Mouse (Mus musculus): Measurements from ENCODE around the gene Ece1. TPM values are rescaled to one million over a fixed set of nuclear protein-coding genes. Genes with fewer than 3 reads are reported as not detected.
"Not testable (repeated sequence)": the region's sequence is repeated elsewhere in the genome, so short reads cannot be mapped to it uniquely, and the experiment has no call there.

Gene Ece1
- polyA plus RNA-seq, 1 experiment from 2014 or later: 118 TPM

GRCm38 (mm10) chr4:137835624-137836337 lies 26.3 kb upstream of the Ece1 start:
- H3K9me3 ChIP-seq: no peaks in the 10 kb centered on the region
- peaks cover 5% of the 10 kb centered on the region for H3K4me1 ChIP-seq
- WGBS: 13% methylated on average over 14 of the region's 14 CpGs
- H3K27ac ChIP-seq: no peak overlapping the region
- H3K27me3 ChIP-seq (ENCODE audit: insufficient read depth, poor library complexity, severe bottlenecking): peaks cover 27% of the 10 kb centered on the region
- peak overlapping the region; percentile 29 for H3K4me3 ChIP-seq
- no peaks in the 10 kb centered on the region for H3K36me3 ChIP-seq
- DNase-seq (ENCODE audit: low spot score): peak; percentile 92

GRCm38 (mm10) chr4:137836741-137837140 lies 25.3 kb upstream of the Ece1 start:
- Histone ChIP-seq H3K27me3 (ENCODE audit: insufficient read depth, poor library complexity, severe bottlenecking) (peaks cover 25% of the 10 kb centered on the region), H3K9me3 (no peaks in the 10 kb centered on the region), H3K4me3 (no peak overlapping the region), H3K36me3 (no peaks in the 10 kb centered on the region), H3K27ac (no peak overlapping the region), H3K4me1 (peaks cover 5% of the 10 kb centered on the region)
- DNase-seq (ENCODE audit: low spot score): no peak
- WGBS: 81% methylated on average over 5 of the region's 5 CpGs

GRCm38 (mm10) chr4:137837792-137838191 lies 24.2 kb upstream of the Ece1 start:
- no peaks in the 10 kb centered on the region for H3K36me3 ChIP-seq
- no peak for DNase-seq (ENCODE audit: low spot score)
- WGBS: 73% methylated on average over 8 of the region's 8 CpGs
- H3K4me3 ChIP-seq: no peak overlapping the region
- H3K27ac ChIP-seq: no peak overlapping the region
- H3K9me3 ChIP-seq: no peaks in the 10 kb centered on the region
- H3K27me3 ChIP-seq (ENCODE audit: insufficient read depth, poor library complexity, severe bottlenecking): peaks cover 27% of the 10 kb centered on the region
- peaks cover 5% of the 10 kb centered on the region for H3K4me1 ChIP-seq

GRCm38 (mm10) chr4:137838791-137839190 lies 23.2 kb upstream of the Ece1 start:
- DNase-seq (ENCODE audit: low spot score): no peak
- Histone ChIP-seq H3K27me3 (ENCODE audit: insufficient read depth, poor library complexity, severe bottlenecking) (peaks cover 27% of the 10 kb centered on the region), H3K4me3 (no peak overlapping the region), H3K27ac (no peak overlapping the region), H3K4me1 (peaks cover 5% of the 10 kb centered on the region), H3K9me3 (no peaks in the 10 kb centered on the region), H3K36me3 (no peaks in the 10 kb centered on the region)
- WGBS: 93% methylated on average over 2 of the region's 2 CpGs

GRCm38 (mm10) chr4:137839452-137839851 lies 22.6 kb upstream of the Ece1 start:
- H3K36me3 ChIP-seq: no peaks in the 10 kb centered on the region
- peaks cover 27% of the 10 kb centered on the region for H3K27me3 ChIP-seq (ENCODE audit: insufficient read depth, poor library complexity, severe bottlenecking)
- no peaks in the 10 kb centered on the region for H3K9me3 ChIP-seq
- WGBS: 72% methylated on average over 5 of the region's 5 CpGs
- no peak overlapping the region for H3K4me3 ChIP-seq
- DNase-seq (ENCODE audit: low spot score): no peak
- no peak overlapping the region for H3K27ac ChIP-seq
- peaks cover 5% of the 10 kb centered on the region for H3K4me1 ChIP-seq

GRCm38 (mm10) chr4:137844656-137845055 lies 17.4 kb upstream of the Ece1 start:
- 23% methylated on average over 11 of the region's 11 CpGs for WGBS
- H3K9me3 ChIP-seq: no peaks in the 10 kb centered on the region

GRCm38 (mm10) chr4:137847651-137848050 lies 14.4 kb upstream of the Ece1 start:
- WGBS: 88% methylated on average over 8 of the region's 8 CpGs
- H3K4me1 ChIP-seq; DNase-seq (ENCODE audit: low spot score); H3K4me3 ChIP-seq; H3K9me3 ChIP-seq; H3K27ac ChIP-seq; H3K36me3 ChIP-seq; H3K27me3 ChIP-seq (ENCODE audit: insufficient read depth, poor library complexity, severe bottlenecking): not testable (repeated sequence)

More at GRCm38 (mm10) chr4:137844656-137845055, 17.4 kb upstream of the Ece1 start:
- no peak for DNase-seq (ENCODE audit: low spot score)
- peaks cover 20% of the 10 kb centered on the region; the same call in 1 of the 2 replicates for H3K27me3 ChIP-seq (ENCODE audit: insufficient read depth, poor library complexity, severe bottlenecking)
- H3K27ac ChIP-seq: no peak overlapping the region
- no peak overlapping the region for H3K4me3 ChIP-seq
- H3K4me1 ChIP-seq: no peaks in the 10 kb centered on the region
- no peaks in the 10 kb centered on the region for H3K36me3 ChIP-seq

- WGBS: 92% methylated on average over 6 of the region's 6 CpGs
- no peak overlapping the region for H3K27ac ChIP-seq
Measured at GRCm38 (mm10) chr4:137850161-137850560, 11.9 kb upstream of the Ece1 start.

GRCm38 (mm10) chr4:137851484-137851883 lies 10.6 kb upstream of the Ece1 start:
- H3K9me3 ChIP-seq: no peaks in the 10 kb centered on the region
- H3K36me3 ChIP-seq: no peaks in the 10 kb centered on the region
- H3K27me3 ChIP-seq (ENCODE audit: insufficient read depth, poor library complexity, severe bottlenecking): no peaks in the 10 kb centered on the region
- H3K4me1 ChIP-seq: peaks cover 21% of the 10 kb centered on the region
- WGBS: 46% methylated on average over 2 of the region's 2 CpGs
- no peak overlapping the region for H3K4me3 ChIP-seq
- H3K27ac ChIP-seq: no peak overlapping the region
- no peak for DNase-seq (ENCODE audit: low spot score)

More at GRCm38 (mm10) chr4:137850161-137850560, 11.9 kb upstream of the Ece1 start:
- Histone ChIP-seq H3K4me3 (no peak overlapping the region), H3K27me3 (ENCODE audit: insufficient read depth, poor library complexity, severe bottlenecking) (no peaks in the 10 kb centered on the region), H3K36me3 (no peaks in the 10 kb centered on the region), H3K4me1 (peaks cover 13% of the 10 kb centered on the region), H3K9me3 (no peaks in the 10 kb centered on the region)
- no peak for DNase-seq (ENCODE audit: low spot score)

GRCm38 (mm10) chr4:137853822-137854221 lies 8.2 kb upstream of the Ece1 start:
- no peaks in the 10 kb centered on the region for H3K36me3 ChIP-seq
- no peak overlapping the region for H3K27ac ChIP-seq
- WGBS: 81% methylated on average over 6 of the region's 6 CpGs
- no peaks in the 10 kb centered on the region for H3K27me3 ChIP-seq (ENCODE audit: insufficient read depth, poor library complexity, severe bottlenecking)
- no peaks in the 10 kb centered on the region for H3K9me3 ChIP-seq
- peaks cover 21% of the 10 kb centered on the region for H3K4me1 ChIP-seq
- no peak for DNase-seq (ENCODE audit: low spot score)
- no peak overlapping the region for H3K4me3 ChIP-seq

GRCm38 (mm10) chr4:137855741-137856341 lies 6.2 kb upstream of the Ece1 start:
- DNase-seq (ENCODE audit: low spot score): no peak
- H3K36me3 ChIP-seq: no peaks in the 10 kb centered on the region
- 59% methylated on average over 9 of the region's 9 CpGs for WGBS
- peaks cover 27% of the 10 kb centered on the region for H3K4me1 ChIP-seq
- H3K4me3 ChIP-seq: no peak overlapping the region
- H3K27ac ChIP-seq: peak overlapping the region; percentile 42
- no peaks in the 10 kb centered on the region for H3K9me3 ChIP-seq
- no peaks in the 10 kb centered on the region for H3K27me3 ChIP-seq (ENCODE audit: insufficient read depth, poor library complexity, severe bottlenecking)

- no peak for DNase-seq (ENCODE audit: low spot score)
- no peak overlapping the region for H3K4me3 ChIP-seq
- WGBS: 25% methylated on average over 7 of the region's 7 CpGs
- no peaks in the 10 kb centered on the region for H3K27me3 ChIP-seq (ENCODE audit: insufficient read depth, poor library complexity, severe bottlenecking)
- H3K27ac ChIP-seq: no peak overlapping the region
- no peaks in the 10 kb centered on the region for H3K9me3 ChIP-seq
- H3K4me1 ChIP-seq: peaks cover 35% of the 10 kb centered on the region
- no peaks in the 10 kb centered on the region for H3K36me3 ChIP-seq
Measured at GRCm38 (mm10) chr4:137857116-137857515, 4.9 kb upstream of the Ece1 start.

- Histone ChIP-seq H3K27me3 (ENCODE audit: insufficient read depth, poor library complexity, severe bottlenecking) (0 out of 2 replicates have a peak, but pooled peaks cover 1% of the 10 kb centered on the region), H3K36me3 (no peaks in the 10 kb centered on the region), H3K4me3 (no peak overlapping the region), H3K9me3 (no peaks in the 10 kb centered on the region), H3K27ac (no peak overlapping the region), H3K4me1 (peaks cover 38% of the 10 kb centered on the region)
- 69% methylated on average over 2 of the region's 2 CpGs for WGBS
- DNase-seq (ENCODE audit: low spot score): no peak
Measured at GRCm38 (mm10) chr4:137858371-137858770, 3.7 kb upstream of the Ece1 start.

Measured in heart, embryonic 10.5 days (tissue).